In genomic region chr9:35360139-35361100, GRCm38 (mm10) we compare ENCODE assay signal across 8 mouse cellular contexts.
DNase-seq lines count a peak whose midpoint lies in the region; ATAC-seq and TF ChIP-seq lines count a peak whose summit lies in the region.
"Had no signal": no experiment of that assay in that cellular context is flagged by ENCODE, and none has a peak within 500 bp of the region (broad histone marks: within the 10 kb centered on the region; RNA-seq: fewer than 3 reads in every experiment).

No protein-coding gene starts in this region.

- intact Hi-C loops in gastrocnemius, postnatal 14 days (cut with DNase I; ENCODE audit: low total_unique reads): no loop called here

- 43% methylated on average over 6 of the region's 6 CpGs for WGBS in intestine, postnatal 0 days
- WGBS in limb, embryonic 12.5 days: 11% methylated on average over 6 of the region's 6 CpGs
- 30% methylated on average over 6 of the region's 6 CpGs for WGBS in stomach, embryonic 14.5 days

- no peak for ATAC-seq in intestine, postnatal 0 days
- no peak for ATAC-seq in limb, embryonic 12.5 days (ENCODE audit: insufficient number of reproducible peaks, insufficient read depth, low FRiP score, low TSS enrichment, low read depth)
- no peak for ATAC-seq in stomach, embryonic 14.5 days (ENCODE audit: insufficient number of reproducible peaks, insufficient read depth, low FRiP score, low read depth)

- no peaks in the 10 kb centered on the region for H3K4me1 ChIP-seq in intestine, postnatal 0 days (replicated peaks; ENCODE audit: control insufficient read depth, insufficient read depth, low read length)
- H3K4me1 ChIP-seq in limb, embryonic 12.5 days (replicated peaks): peaks cover 69% of the 10 kb centered on the region
- H3K4me1 ChIP-seq in stomach, embryonic 14.5 days (ENCODE audit: control insufficient read depth, insufficient read depth, low read length): peaks cover 25% of the 10 kb centered on the region
- H3K4me1 ChIP-seq: liver, embryonic 15.5 days had no signal

- no peak overlapping the region for H3K4me3 ChIP-seq in intestine, postnatal 0 days (ENCODE audit: low read depth, low read length)
- H3K4me3 ChIP-seq in limb, embryonic 12.5 days (replicated peaks): no peak overlapping the region
- H3K4me3 ChIP-seq in stomach, embryonic 14.5 days (ENCODE audit: low read depth, low read length): no peak overlapping the region
- H3K4me3 ChIP-seq: liver, embryonic 15.5 days had no signal

- peak; percentile 57 for DNase-seq in NIH3T3 (ENCODE audit: low read depth)
- peak; percentile 44 to 61 for DNase-seq in adrenal gland, postnatal 36 days
- DNase-seq in gastrocnemius, postnatal 14 days: peak; percentile 53
- no peak for DNase-seq in liver

- no peaks in the 10 kb centered on the region for H3K36me3 ChIP-seq in intestine, postnatal 0 days (ENCODE audit: control insufficient read depth, insufficient read depth)
- H3K36me3 ChIP-seq in limb, embryonic 12.5 days: no peaks in the 10 kb centered on the region
- no peaks in the 10 kb centered on the region for H3K36me3 ChIP-seq in stomach, embryonic 14.5 days (ENCODE audit: control insufficient read depth, insufficient read depth, low read length)
- H3K36me3 ChIP-seq: liver, embryonic 15.5 days had no signal

- H3K27me3 ChIP-seq in intestine, postnatal 0 days (replicated peaks; ENCODE audit: control insufficient read depth, insufficient read depth, low read length): no peaks in the 10 kb centered on the region
- no peaks in the 10 kb centered on the region for H3K27me3 ChIP-seq in limb, embryonic 12.5 days
- no peaks in the 10 kb centered on the region for H3K27me3 ChIP-seq in stomach, embryonic 14.5 days (ENCODE audit: control insufficient read depth, insufficient read depth, low read length)
- H3K27me3 ChIP-seq: liver, embryonic 15.5 days had no signal

- no peak overlapping the region for H3K9ac ChIP-seq in intestine, postnatal 0 days (ENCODE audit: low read depth, low read length)
- H3K9ac ChIP-seq in limb, embryonic 12.5 days (replicated peaks): peak overlapping the region; percentile 34; the same call in 1 of the 2 replicates
- H3K9ac ChIP-seq in stomach, embryonic 14.5 days (replicated peaks; ENCODE audit: low read depth, low read length): no peak overlapping the region
- H3K9ac ChIP-seq: liver, embryonic 15.5 days had no signal

- no peak for TF ChIP-seq CTCF in intestine, postnatal 0 days (IDR thresholded peaks at IDR 0.05; ENCODE audit: low read depth)

- H3K4me2 ChIP-seq in intestine, postnatal 0 days (replicated peaks; ENCODE audit: low read depth): no peak overlapping the region
- H3K4me2 ChIP-seq in limb, embryonic 12.5 days: peak overlapping the region; percentile 11; the same call in 1 of the 2 replicates
- H3K4me2 ChIP-seq in stomach, embryonic 14.5 days (replicated peaks; ENCODE audit: low read depth, low read length): no peak overlapping the region
- H3K4me2 ChIP-seq: liver, embryonic 15.5 days had no signal

- H3K9me3 ChIP-seq in intestine, postnatal 0 days (ENCODE audit: control insufficient read depth): no peaks in the 10 kb centered on the region
- no peaks in the 10 kb centered on the region for H3K9me3 ChIP-seq in limb, embryonic 12.5 days
- H3K9me3 ChIP-seq in stomach, embryonic 14.5 days (ENCODE audit: control insufficient read depth, low read depth, low read length): no peaks in the 10 kb centered on the region
- H3K9me3 ChIP-seq: liver, embryonic 15.5 days had no signal

- peak overlapping the region; percentile 0; the same call in 1 of the 2 replicates for H3K27ac ChIP-seq in intestine, postnatal 0 days (ENCODE audit: low read depth, low read length)
- H3K27ac ChIP-seq in limb, embryonic 12.5 days: peak overlapping the region; percentile 94
- H3K27ac ChIP-seq in stomach, embryonic 14.5 days (ENCODE audit: low read length): peak overlapping the region; percentile 75
- H3K27ac ChIP-seq: liver, embryonic 15.5 days had no signal

Comparison
In these comparisons a context has a peak if more than half of its experiments do, and no peak if none do; other contexts are left out.
1. H3K27ac ChIP-seq: peak in every context shown above with its lines; median percentile 94 in limb, embryonic 12.5 days; 75 in stomach, embryonic 14.5 days; 0 in intestine, postnatal 0 days.